Mouse (Mus musculus): ENCODE data around the gene Cyp3a41a. TPM values are rescaled to one million over a fixed set of nuclear protein-coding genes. Genes with fewer than 3 reads are reported as not detected.

Gene Cyp3a41a
- not detected for total RNA-seq (2023)

DNA sequence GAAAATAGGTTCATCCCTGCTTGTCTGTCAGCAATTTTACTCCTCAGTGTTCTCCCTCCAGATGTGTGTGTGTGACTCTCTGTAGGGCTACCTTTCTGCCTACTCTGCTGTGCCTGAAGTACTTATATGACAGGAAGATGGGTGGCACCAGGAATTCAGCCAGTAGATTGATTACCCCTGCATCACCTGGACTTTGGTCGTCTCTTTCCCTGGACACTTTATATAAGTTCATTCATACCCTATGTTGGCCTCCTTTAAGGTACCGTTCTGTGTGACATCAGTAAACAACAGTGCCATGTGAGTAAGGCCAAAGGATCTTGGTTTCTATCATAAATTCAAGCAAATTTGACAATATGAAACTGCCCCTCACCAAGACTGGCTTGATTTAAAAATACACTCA lies at the start of gene Cyp3a41a:
Cyp3a41a (minus strand) TSS at position 101 of the 400 bp plus-strand sequence.

Other genes starting within 250 kb of the Cyp3a41a start
- not detected for gene Cyp3a41b, start 135.4 kb downstream of the Cyp3a41a start, total RNA-seq (2023)
- gene Cyp3a44, start 85.7 kb upstream of the Cyp3a41a start, total RNA-seq (2023): not detected
- gene Cyp3a11, start 159.8 kb upstream of the Cyp3a41a start, total RNA-seq (2023): not detected

All from T-cell, adult 66 days (primary cell).